Mouse (Mus musculus) midbrain, embryonic 14.5 days (tissue): ENCODE measurements around the gene Mtif2. TPM values are rescaled to one million over a fixed set of nuclear protein-coding genes. Genes with fewer than 3 reads are reported as not detected.

Experiments used
- ATAC-seq: fragments of 200-750 bp; cut with Nextera tagmentation; 2 replicates; pipeline ENCODE4 v1.8.0; 2017; ENCODE audit warnings: moderate number of reproducible peaks, moderate library complexity; ENCODE audit not compliant: low FRiP score, low TSS enrichment
- DNase-seq: peaks from one replicate; pipeline ENCODE4 v3.0.0-alpha.2; 2015
- H3K27ac ChIP-seq: fragments of 300-500 bp; sonication (generic); replicated peaks from 2 replicates; pipeline ENCODE4 v1.5.1; 2014; ENCODE audit warnings: mild to moderate bottlenecking, low read depth, low read length, moderate library complexity
- H3K27me3 ChIP-seq: fragments of 300-500 bp; sonication (generic); 2 replicates; pipeline ENCODE4 v1.6.1; 2014; ENCODE audit warnings: low read length, control low read depth, mixed read lengths; ENCODE audit not compliant: control insufficient read depth, insufficient read depth
- H3K36me3 ChIP-seq: fragments of 300-500 bp; sonication (generic); 2 replicates; pipeline ENCODE4 v1.6.1; 2014; ENCODE audit warnings: low read length, control low read depth; ENCODE audit not compliant: control insufficient read depth, insufficient read depth
- H3K4me1 ChIP-seq: fragments of 300-500 bp; sonication (generic); 2 replicates; pipeline ENCODE4 v1.6.1; 2014; ENCODE audit warnings: mild to moderate bottlenecking, antibody characterized with exemption, low read length, control low read depth; ENCODE audit not compliant: control insufficient read depth, insufficient read depth
- H3K4me2 ChIP-seq: fragments of 300-500 bp; sonication (generic); 2 replicates; pipeline ENCODE4 v1.6.1; 2014; ENCODE audit warnings: mild to moderate bottlenecking, low read length, moderate library complexity
- H3K4me3 ChIP-seq: fragments of 300-500 bp; sonication (generic); replicated peaks from 2 replicates; pipeline ENCODE4 v1.5.1; 2014; ENCODE audit warnings: low read depth, low read length
- H3K9ac ChIP-seq: fragments of 300-500 bp; sonication (generic); replicated peaks from 2 replicates; pipeline ENCODE4 v1.6.1; 2014; ENCODE audit warnings: mild to moderate bottlenecking, low read length, moderate library complexity
- H3K9me3 ChIP-seq: fragments of 300-500 bp; sonication (generic); 2 replicates; pipeline ENCODE4 v1.6.1; 2016; ENCODE audit warnings: low read length, control low read depth, mixed read lengths; ENCODE audit not compliant: control insufficient read depth
- WGBS: fragments of 180-500 bp; shearing (Covaris S2); extraction: QIAGEN DNeasy Blood & Tissue Kit; methylation state at CpG from one replicate; pipeline ENCODE4 v1.1.7; 2014; 5-methylcytosine and 5-hydroxymethylcytosine counted together
- polyA plus RNA-seq: library from polyadenylated mRNA; unstranded; fragments of >200 nt; fragmentation: Nextera tagmentation; extraction: Ambion mirVana; gene quantifications from 2 replicates; pipeline ENCODE4 v1.2.1, GENCODE M21; 2014

Gene Mtif2
- polyA plus RNA-seq, result 36.1 and 42.0 TPM in 2 replicates

GRCm38 (mm10) chr11:29525988-29526794 is at the start of gene Mtif2:
TSS of gene Mtif2 (plus strand) at chr11:29526408.
- Histone ChIP-seq H3K27me3 (no peaks in the 10 kb centered on the region), H3K4me3 (peak within 1 kb of the TSS; percentile 61), H3K4me2 (peak within 1 kb of the TSS; percentile 78), H3K9ac (peak within 1 kb of the TSS; percentile 78), H3K9me3 (no peaks in the 10 kb centered on the region), H3K27ac (peak within 1 kb of the TSS; percentile 88), H3K36me3 (peaks cover 14% of the 10 kb centered on the region), H3K4me1 (peaks cover 17% of the 10 kb centered on the region)
- 3% methylated on average over 47 of the region's 47 CpGs for WGBS
- ATAC-seq, result peak; percentile 95
- DNase-seq, result peak; percentile 91

GRCm38 (mm10) chr11:29493135-29493534 is 33.1 kb upstream of the Mtif2 start:
- DNase-seq (no peak), ATAC-seq (no peak)
- no peak overlapping the region for H3K27ac ChIP-seq
- peaks cover 48% of the 10 kb centered on the region for H3K36me3 ChIP-seq
- no peaks in the 10 kb centered on the region for H3K27me3 ChIP-seq
- H3K9me3 ChIP-seq, result no peaks in the 10 kb centered on the region
- H3K4me2 ChIP-seq, result no peak overlapping the region
- H3K9ac ChIP-seq, result no peak overlapping the region
- H3K4me1 ChIP-seq, result no peaks in the 10 kb centered on the region
- 100% methylated on average over 1 of the region's 1 CpGs for WGBS
- H3K4me3 ChIP-seq, result no peak overlapping the region

GRCm38 (mm10) chr11:29496962-29497361 is 29.2 kb upstream of the Mtif2 start:
- no peak overlapping the region for H3K4me3 ChIP-seq
- DNase-seq, result no peak
- H3K4me2 ChIP-seq, result no peak overlapping the region
- no peaks in the 10 kb centered on the region for H3K4me1 ChIP-seq
- no peak for ATAC-seq
- no peaks in the 10 kb centered on the region for H3K27me3 ChIP-seq
- peaks cover 46% of the 10 kb centered on the region for H3K36me3 ChIP-seq
- 97% methylated on average over 3 of the region's 3 CpGs for WGBS
- H3K27ac ChIP-seq, result no peak overlapping the region
- no peaks in the 10 kb centered on the region for H3K9me3 ChIP-seq
- no peak overlapping the region for H3K9ac ChIP-seq

- Histone ChIP-seq H3K27ac (no peak overlapping the region), H3K9me3 (no peaks in the 10 kb centered on the region), H3K4me1 (no peaks in the 10 kb centered on the region), H3K4me2 (no peak overlapping the region), H3K9ac (no peak overlapping the region), H3K36me3 (peaks cover 49% of the 10 kb centered on the region), H3K4me3 (no peak overlapping the region), H3K27me3 (no peaks in the 10 kb centered on the region)
- ATAC-seq (no peak), DNase-seq (no peak)
- WGBS, result 95% methylated on average over 10 of the region's 10 CpGs
These were observed 22.0 kb upstream of the Mtif2 start for GRCm38 (mm10) chr11:29503948-29504893.

GRCm38 (mm10) chr11:29504899-29505625 is 21.1 kb upstream of the Mtif2 start:
- ATAC-seq, result no peak
- WGBS, result 96% methylated on average over 2 of the region's 2 CpGs
- Histone ChIP-seq H3K9me3 (no peaks in the 10 kb centered on the region), H3K9ac (no peak overlapping the region), H3K4me1 (no peaks in the 10 kb centered on the region), H3K36me3 (peaks cover 44% of the 10 kb centered on the region), H3K4me2 (no peak overlapping the region), H3K4me3 (no peak overlapping the region), H3K27me3 (no peaks in the 10 kb centered on the region), H3K27ac (no peak overlapping the region)
- DNase-seq, result no peak

GRCm38 (mm10) chr11:29509421-29509820 is 16.8 kb upstream of the Mtif2 start:
- no peak overlapping the region for H3K4me2 ChIP-seq
- 96% methylated on average over 1 of the region's 1 CpGs for WGBS
- no peaks in the 10 kb centered on the region for H3K9me3 ChIP-seq
- ATAC-seq (no peak), DNase-seq (no peak)
- no peak overlapping the region for H3K9ac ChIP-seq
- no peaks in the 10 kb centered on the region for H3K4me1 ChIP-seq
- peaks cover 31% of the 10 kb centered on the region for H3K36me3 ChIP-seq
- H3K27me3 ChIP-seq, result no peaks in the 10 kb centered on the region
- no peak overlapping the region for H3K4me3 ChIP-seq
- H3K27ac ChIP-seq, result no peak overlapping the region

- DNase-seq, result no peak
- no peak overlapping the region for H3K4me3 ChIP-seq
- no peaks in the 10 kb centered on the region for H3K9me3 ChIP-seq
- ATAC-seq, result no peak
- H3K4me2 ChIP-seq, result no peak overlapping the region
- H3K4me1 ChIP-seq, result no peaks in the 10 kb centered on the region
- H3K27me3 ChIP-seq, result no peaks in the 10 kb centered on the region
- H3K9ac ChIP-seq, result no peak overlapping the region
- 95% methylated on average over 4 of the region's 4 CpGs for WGBS
- H3K27ac ChIP-seq, result no peak overlapping the region
- peaks cover 11% of the 10 kb centered on the region; the same call in 1 of the 2 replicates for H3K36me3 ChIP-seq
These were observed 13.2 kb upstream of the Mtif2 start for GRCm38 (mm10) chr11:29512818-29513535.

GRCm38 (mm10) chr11:29514325-29514681 is 11.9 kb upstream of the Mtif2 start:
- Histone ChIP-seq H3K27me3 (no peaks in the 10 kb centered on the region), H3K36me3 (peaks cover 11% of the 10 kb centered on the region; the same call in 1 of the 2 replicates), H3K27ac (0 out of 2 replicates have a peak overlapping the region, but pooled peaks have one; percentile 45), H3K9me3 (no peaks in the 10 kb centered on the region), H3K4me1 (no peaks in the 10 kb centered on the region), H3K4me3 (peak overlapping the region; percentile 40), H3K9ac (peak overlapping the region; percentile 52), H3K4me2 (peak overlapping the region; percentile 68)
- 27% methylated on average over 10 of the region's 10 CpGs for WGBS
- DNase-seq, result no peak
- ATAC-seq, result no peak
